Mouse (Mus musculus): Measurements from ENCODE around the gene Rab37. TPM values are rescaled to one million over a fixed set of nuclear protein-coding genes. Genes with fewer than 3 reads are reported as not detected.

Gene Rab37
- total and polyA plus RNA-seq, 2 experiments from 2014 or later: 0.67 to 0.93 TPM

GRCm38 (mm10) chr11:115176399-115177190 is 85.4 kb downstream of the Rab37 start:
- DNase-seq (ENCODE audit: low spot score): no peak
- no peaks in the 10 kb centered on the region for H3K9me3 ChIP-seq (ENCODE audit: low read length)
- H3K27me3 ChIP-seq (ENCODE audit: insufficient read depth, low read length): peaks cover 3% of the 10 kb centered on the region; the same call in 1 of the 2 replicates
- H3K27ac ChIP-seq (ENCODE audit: low read depth, low read length): peak overlapping the region; percentile 18; the same call in 1 of the 2 replicates
- H3K36me3 ChIP-seq (ENCODE audit: insufficient read depth, low read length): no peaks in the 10 kb centered on the region
- no peak overlapping the region for H3K9ac ChIP-seq (replicated peaks; ENCODE audit: low read length, poor library complexity, severe bottlenecking)
- peaks cover 5% of the 10 kb centered on the region; the same call in 1 of the 2 replicates for H3K4me1 ChIP-seq (ENCODE audit: insufficient read depth, low read length)
- WGBS: 66% methylated on average over 24 of the region's 24 CpGs
- H3K4me3 ChIP-seq (ENCODE audit: low read depth, low read length): no peak overlapping the region
- H3K4me2 ChIP-seq (ENCODE audit: low read depth, low read length, poor library complexity, severe bottlenecking): no peak overlapping the region
- TF ChIP-seq CTCF (IDR thresholded peaks at IDR 0.05): no peak
- no peak for ATAC-seq (ENCODE audit: low FRiP score)

GRCm38 (mm10) chr11:115177559-115178195 is 86.4 kb downstream of the Rab37 start:
- Histone ChIP-seq H3K4me2 (ENCODE audit: low read depth, low read length, poor library complexity, severe bottlenecking) (no peak overlapping the region), H3K36me3 (ENCODE audit: insufficient read depth, low read length) (peaks cover 3% of the 10 kb centered on the region; the same call in 1 of the 2 replicates), H3K27ac (ENCODE audit: low read depth, low read length) (peak overlapping the region; percentile 51; the same call in 1 of the 2 replicates), H3K9ac (replicated peaks; ENCODE audit: low read length, poor library complexity, severe bottlenecking) (no peak overlapping the region), H3K4me1 (ENCODE audit: insufficient read depth, low read length) (peaks cover 5% of the 10 kb centered on the region; the same call in 1 of the 2 replicates), H3K4me3 (ENCODE audit: low read depth, low read length) (no peak overlapping the region), H3K9me3 (ENCODE audit: low read length) (no peaks in the 10 kb centered on the region), H3K27me3 (ENCODE audit: insufficient read depth, low read length) (peaks cover 3% of the 10 kb centered on the region; the same call in 1 of the 2 replicates)
- peak; percentile 71 for ATAC-seq (ENCODE audit: low FRiP score)
- 22% methylated on average over 10 of the region's 10 CpGs for WGBS
- DNase-seq (ENCODE audit: low spot score): peak; percentile 89
- TF ChIP-seq CTCF (IDR thresholded peaks at IDR 0.05): no peak

- Histone ChIP-seq H3K4me2 (ENCODE audit: low read depth, low read length, poor library complexity, severe bottlenecking) (no peak overlapping the region), H3K4me1 (ENCODE audit: insufficient read depth, low read length) (peaks cover 5% of the 10 kb centered on the region; the same call in 1 of the 2 replicates), H3K9me3 (ENCODE audit: low read length) (no peaks in the 10 kb centered on the region), H3K36me3 (ENCODE audit: insufficient read depth, low read length) (peaks cover 5% of the 10 kb centered on the region; the same call in 1 of the 2 replicates), H3K27ac (ENCODE audit: low read depth, low read length) (peak overlapping the region; percentile 55; the same call in 1 of the 2 replicates), H3K4me3 (ENCODE audit: low read depth, low read length) (no peak overlapping the region), H3K27me3 (ENCODE audit: insufficient read depth, low read length) (0 out of 2 replicates have a peak, but pooled peaks cover 3% of the 10 kb centered on the region), H3K9ac (replicated peaks; ENCODE audit: low read length, poor library complexity, severe bottlenecking) (no peak overlapping the region)
- ATAC-seq (ENCODE audit: low FRiP score) (no peak), DNase-seq (ENCODE audit: low spot score) (no peak)
- no peak for TF ChIP-seq CTCF (IDR thresholded peaks at IDR 0.05)
- 82% methylated on average over 2 of the region's 2 CpGs for WGBS
Observed at GRCm38 (mm10) chr11:115178766-115179165, 87.5 kb downstream of the Rab37 start.

GRCm38 (mm10) chr11:115179191-115179590 is 88.0 kb downstream of the Rab37 start:
- Histone ChIP-seq H3K9ac (replicated peaks; ENCODE audit: low read length, poor library complexity, severe bottlenecking) (no peak overlapping the region), H3K4me2 (ENCODE audit: low read depth, low read length, poor library complexity, severe bottlenecking) (no peak overlapping the region), H3K36me3 (ENCODE audit: insufficient read depth, low read length) (peaks cover 5% of the 10 kb centered on the region; the same call in 1 of the 2 replicates), H3K27me3 (ENCODE audit: insufficient read depth, low read length) (0 out of 2 replicates have a peak, but pooled peaks cover 3% of the 10 kb centered on the region), H3K4me1 (ENCODE audit: insufficient read depth, low read length) (peaks cover 5% of the 10 kb centered on the region; the same call in 1 of the 2 replicates), H3K27ac (ENCODE audit: low read depth, low read length) (peak overlapping the region; percentile 57; the same call in 1 of the 2 replicates), H3K9me3 (ENCODE audit: low read length) (no peaks in the 10 kb centered on the region), H3K4me3 (ENCODE audit: low read depth, low read length) (no peak overlapping the region)
- peak; percentile 77 for DNase-seq (ENCODE audit: low spot score)
- peak; percentile 60 for ATAC-seq (ENCODE audit: low FRiP score)
- WGBS: 48% methylated on average over 6 of the region's 6 CpGs
- TF ChIP-seq CTCF (IDR thresholded peaks at IDR 0.05): no peak

- WGBS: 78% methylated on average over 6 of the region's 6 CpGs
- ATAC-seq (ENCODE audit: low FRiP score): no peak
- peaks cover 5% of the 10 kb centered on the region; the same call in 1 of the 2 replicates for H3K4me1 ChIP-seq (ENCODE audit: insufficient read depth, low read length)
- no peak overlapping the region for H3K4me2 ChIP-seq (ENCODE audit: low read depth, low read length, poor library complexity, severe bottlenecking)
- peaks cover 5% of the 10 kb centered on the region; the same call in 1 of the 2 replicates for H3K36me3 ChIP-seq (ENCODE audit: insufficient read depth, low read length)
- H3K27ac ChIP-seq (ENCODE audit: low read depth, low read length): peak overlapping the region; percentile 57
- no peaks in the 10 kb centered on the region for H3K9me3 ChIP-seq (ENCODE audit: low read length)
- H3K9ac ChIP-seq (replicated peaks; ENCODE audit: low read length, poor library complexity, severe bottlenecking): no peak overlapping the region
- no peak overlapping the region for H3K4me3 ChIP-seq (ENCODE audit: low read depth, low read length)
- H3K27me3 ChIP-seq (ENCODE audit: insufficient read depth, low read length): 0 out of 2 replicates have a peak, but pooled peaks cover 2% of the 10 kb centered on the region
- TF ChIP-seq CTCF (IDR thresholded peaks at IDR 0.05): no peak
- no peak for DNase-seq (ENCODE audit: low spot score)
Observed at GRCm38 (mm10) chr11:115179881-115180280, 88.7 kb downstream of the Rab37 start.
